Mouse (Mus musculus): ENCODE data around the gene Rab22a.

GRCm38 (mm10) chr2:173713241-173713640 lies 53.7 kb downstream of the Rab22a start:
- TF ChIP-seq CTCF (IDR thresholded peaks at IDR 0.05) (no peak), EP300 (IDR thresholded peaks at IDR 0.05) (no peak)

Measured in lung, postnatal 0 days (tissue).